Mouse (Mus musculus): Measurements from ENCODE around the gene Ephb1.
A peak's percentile ranks its signal among the peaks of the same experiment; 100 is the strongest.

The Ephb1 gene

DNA sequence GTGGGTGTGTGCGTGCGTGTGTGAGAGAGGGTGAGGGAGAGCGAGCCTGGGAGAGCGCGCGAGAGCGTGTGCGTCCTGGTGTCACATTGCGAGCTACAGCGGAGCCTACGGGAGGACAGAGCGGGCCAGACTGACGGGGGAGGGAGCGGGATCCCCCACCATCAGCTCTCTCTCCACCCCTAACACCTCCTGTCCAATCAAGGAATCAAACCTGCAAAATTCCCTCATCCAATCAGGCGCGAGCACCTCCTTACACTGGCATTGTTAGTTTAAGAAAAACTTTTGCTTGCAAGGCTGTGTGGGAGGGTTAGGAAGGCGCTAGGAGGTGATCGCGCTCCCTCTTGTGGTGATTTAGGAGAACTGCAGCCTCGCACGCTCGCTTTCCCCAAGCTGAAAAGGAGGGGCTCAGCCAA lies at the start of gene Ephb1:
TSS of gene Ephb1 (minus strand) at position 133 of the 413 bp plus-strand sequence.
- peak; percentile 6 for DNase-seq (ENCODE audit: low spot score)

DNA sequence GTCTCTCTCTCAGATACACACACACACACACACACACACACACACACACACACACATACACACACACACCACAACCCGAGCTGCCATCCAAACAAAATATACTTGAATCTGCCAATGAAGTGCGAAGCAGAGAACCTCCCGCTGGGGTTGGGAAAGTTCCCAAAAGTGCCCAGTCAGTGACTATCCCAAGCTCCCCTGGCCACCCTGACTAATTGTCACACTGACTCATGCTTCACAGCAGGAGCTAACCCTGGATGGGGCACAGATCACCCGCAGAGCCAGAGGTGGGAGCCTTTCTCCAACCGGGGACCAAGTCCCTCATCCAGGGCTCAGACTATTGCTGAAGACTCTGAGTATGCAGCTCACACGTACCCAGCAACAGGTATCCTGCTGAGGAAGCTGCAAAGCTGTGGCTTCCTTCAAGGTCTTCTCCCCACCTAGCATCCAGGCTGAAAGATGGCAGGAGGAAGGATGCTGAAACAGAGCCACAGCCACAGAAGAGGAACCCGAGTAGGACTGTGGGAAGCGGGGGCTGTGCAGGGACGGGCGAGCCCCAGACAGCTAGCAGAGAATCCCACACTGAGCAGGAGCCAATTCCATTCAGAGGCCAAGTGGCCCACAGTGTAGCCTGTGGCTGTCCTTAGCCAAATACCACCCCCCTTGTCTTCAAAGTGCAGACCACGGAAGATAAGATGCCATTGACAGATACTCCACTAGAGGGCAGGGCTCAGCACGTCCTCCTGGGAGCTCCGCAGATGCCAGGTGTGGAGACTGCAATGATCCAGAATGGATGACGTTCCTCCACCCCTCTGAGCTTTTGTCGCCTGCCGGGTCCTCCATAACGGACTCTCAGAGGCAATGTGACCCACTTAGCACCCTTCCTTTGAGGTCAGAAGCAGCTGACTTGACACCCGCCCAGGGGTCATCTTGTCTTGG lies 48.9 kb upstream of the Ephb1 start:
- no peak for DNase-seq (ENCODE audit: low spot score)

DNA sequence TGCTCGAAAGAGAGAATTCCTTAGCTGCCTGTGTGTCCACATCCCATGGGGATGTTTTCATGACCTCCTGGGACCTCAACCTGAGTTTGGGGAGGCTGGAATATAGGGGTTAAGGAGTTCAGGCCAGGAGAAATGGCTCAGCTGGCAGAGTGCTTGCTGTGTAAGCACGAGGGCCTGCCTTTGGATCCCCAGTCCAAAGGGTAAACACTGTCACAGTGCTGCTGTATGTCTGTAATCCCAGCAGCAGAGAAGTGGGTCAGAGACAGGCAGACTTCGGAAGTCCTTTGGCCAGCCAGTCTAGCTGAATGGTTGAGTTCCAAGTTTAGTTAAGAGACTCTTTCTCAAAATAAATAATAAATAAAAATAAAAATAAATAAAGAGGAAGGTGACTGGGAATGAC lies 48.2 kb upstream of the Ephb1 start:
- DNase-seq (ENCODE audit: low spot score) = no peak

DNA sequence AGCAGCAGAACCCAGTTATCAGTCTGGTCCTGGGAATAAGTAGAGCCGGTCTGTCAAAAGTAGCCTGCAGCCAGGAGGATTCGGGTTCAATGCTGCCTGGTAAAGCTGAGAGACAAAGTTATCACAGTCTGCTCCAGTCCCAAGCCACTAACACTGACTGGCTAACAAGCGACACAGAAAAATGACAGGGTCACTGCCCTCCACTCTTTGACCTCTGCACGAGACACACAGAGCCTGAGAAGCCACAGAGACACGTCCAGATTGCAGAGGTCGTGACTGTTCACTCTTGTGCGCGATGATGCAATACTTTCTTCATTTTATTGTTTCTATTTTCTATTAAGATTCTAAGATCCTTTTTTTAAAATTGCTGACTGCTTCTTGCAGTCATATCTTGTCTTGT lies 33.8 kb upstream of the Ephb1 start:
- no peak for DNase-seq (ENCODE audit: low spot score)

DNA sequence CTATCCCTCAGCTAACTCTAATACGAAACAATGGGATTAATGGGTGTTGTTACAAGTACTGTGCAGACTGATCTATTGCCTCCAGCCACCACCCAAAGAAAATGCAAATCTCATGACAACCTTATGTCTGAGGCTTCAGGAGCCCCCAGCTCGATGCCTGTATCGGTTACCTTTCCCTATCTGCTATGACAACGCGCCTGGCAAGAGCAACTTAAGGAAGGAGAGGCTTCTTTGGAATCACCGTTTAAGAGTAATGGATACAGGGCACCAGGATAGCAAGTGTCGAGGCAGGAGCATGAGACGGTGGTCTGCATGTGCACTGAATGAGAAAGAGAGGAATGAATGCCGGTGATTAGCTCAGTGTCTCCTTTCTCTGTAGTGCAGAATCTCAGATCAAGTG lies 32.3 kb upstream of the Ephb1 start:
- DNase-seq (ENCODE audit: low spot score) = no peak

DNA sequence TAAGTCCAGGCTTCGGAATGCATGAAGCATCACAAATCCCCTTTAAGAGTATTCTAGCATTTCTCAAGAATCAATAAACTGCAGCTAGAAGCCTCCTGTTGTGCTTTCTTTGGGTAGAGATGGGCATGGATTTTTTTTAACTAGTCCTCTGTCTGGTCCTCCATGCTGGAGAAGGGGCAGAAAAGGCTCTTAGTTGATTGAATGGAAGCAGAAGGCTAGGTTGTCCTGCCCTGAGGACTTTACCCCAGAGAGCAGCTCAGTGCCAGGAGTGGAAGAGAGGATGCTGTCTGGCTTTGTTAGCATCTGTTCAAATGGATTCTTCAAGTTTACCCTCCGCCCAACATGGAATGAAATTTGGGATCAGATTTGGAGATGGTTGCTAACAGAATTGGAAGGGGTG lies 25.7 kb upstream of the Ephb1 start:
- DNase-seq (ENCODE audit: low spot score) = no peak

DNA sequence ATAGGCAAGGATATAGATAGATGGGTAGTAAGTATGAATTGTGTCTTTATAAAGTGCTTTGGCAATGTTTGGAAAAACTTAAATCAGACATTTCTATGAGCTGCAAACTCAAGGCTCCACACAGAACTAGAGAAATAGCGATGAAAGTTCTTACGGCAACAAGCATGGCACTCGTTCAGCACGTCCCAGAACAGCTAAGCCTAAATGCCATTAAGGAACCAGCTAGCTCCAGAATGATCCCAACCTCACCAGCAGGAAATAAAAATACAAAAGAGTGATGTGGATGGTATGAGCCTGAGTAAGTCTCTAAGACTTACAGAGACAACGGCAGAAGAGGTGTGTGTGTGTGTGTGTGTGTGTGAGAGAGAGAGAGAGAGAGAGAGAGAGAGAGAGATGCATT lies 20.2 kb upstream of the Ephb1 start:
- no peak for DNase-seq (ENCODE audit: low spot score)

DNA sequence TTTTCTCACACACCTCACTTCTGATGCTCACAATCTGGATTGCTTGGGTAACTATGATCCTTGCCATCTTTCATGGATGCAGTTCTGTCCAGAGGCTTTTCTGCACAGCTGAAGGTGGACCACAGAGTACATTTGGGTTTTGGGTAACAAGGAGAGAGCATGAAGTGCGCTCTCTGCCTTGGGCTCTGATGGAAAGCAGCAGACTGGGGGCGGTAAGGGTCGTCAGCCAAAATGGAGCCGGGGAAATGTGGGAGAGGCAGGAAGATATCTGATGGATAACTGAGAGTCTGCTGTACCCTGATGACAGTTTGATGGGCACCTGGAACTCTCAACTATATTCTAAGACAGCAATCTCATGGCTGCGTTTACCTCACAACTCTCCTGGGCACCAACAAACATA lies 19.4 kb upstream of the Ephb1 start:
- no peak for DNase-seq (ENCODE audit: low spot score)

DNA sequence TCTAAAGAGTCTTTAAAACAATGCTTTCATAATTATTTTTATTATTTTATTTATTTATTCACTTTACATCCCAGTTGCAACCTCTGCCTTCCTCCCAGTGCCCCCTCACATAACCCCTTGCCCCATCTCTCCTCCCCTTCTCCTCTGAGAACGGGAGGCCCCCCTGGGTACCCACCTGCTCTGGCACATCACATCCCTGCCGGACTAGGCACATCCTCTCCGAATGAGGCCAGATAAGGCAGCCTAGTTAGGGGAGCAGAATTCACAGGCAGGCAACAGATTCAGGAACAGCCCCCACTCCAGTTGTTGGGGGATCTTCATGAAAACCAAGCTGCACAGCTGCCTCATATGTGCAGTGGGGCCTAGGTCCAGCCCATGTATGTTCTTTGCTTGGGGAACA lies 17.4 kb upstream of the Ephb1 start:
- no peak for DNase-seq (ENCODE audit: low spot score)

DNA sequence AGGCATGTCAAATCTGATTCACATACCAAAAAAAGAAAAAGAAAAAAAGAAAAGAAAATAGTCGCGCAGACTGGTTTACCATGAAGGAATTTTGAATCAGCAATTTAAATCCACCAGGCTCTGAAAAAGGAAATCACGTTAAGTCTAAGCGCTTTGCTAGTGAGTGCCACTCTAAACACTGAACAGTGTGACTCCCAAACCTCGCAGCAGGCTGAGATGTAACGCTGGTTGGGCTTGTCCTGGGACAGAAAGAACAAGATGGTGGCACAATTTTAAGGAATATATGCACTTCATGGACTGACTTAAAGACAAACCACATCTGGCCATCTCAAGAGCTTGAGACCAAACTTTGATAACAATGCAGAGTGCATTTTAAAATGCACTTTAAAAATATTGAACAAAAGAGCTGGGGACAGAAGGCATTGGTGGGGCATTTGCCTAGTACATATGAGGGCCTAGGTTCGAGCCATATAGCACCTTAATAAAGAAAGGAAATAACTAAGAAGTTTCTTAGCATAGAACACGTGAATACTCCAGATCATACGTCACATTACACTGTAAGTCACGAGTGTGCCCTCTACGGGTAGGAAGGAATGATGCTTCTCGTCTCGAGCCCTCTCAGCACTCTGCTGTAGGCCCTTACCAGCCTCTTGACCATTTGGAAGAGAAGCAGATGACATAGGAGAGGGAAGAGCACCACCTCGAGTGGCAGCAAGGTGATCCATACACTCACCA lies 16.7 kb upstream of the Ephb1 start:
- no peak for DNase-seq (ENCODE audit: low spot score)

DNA sequence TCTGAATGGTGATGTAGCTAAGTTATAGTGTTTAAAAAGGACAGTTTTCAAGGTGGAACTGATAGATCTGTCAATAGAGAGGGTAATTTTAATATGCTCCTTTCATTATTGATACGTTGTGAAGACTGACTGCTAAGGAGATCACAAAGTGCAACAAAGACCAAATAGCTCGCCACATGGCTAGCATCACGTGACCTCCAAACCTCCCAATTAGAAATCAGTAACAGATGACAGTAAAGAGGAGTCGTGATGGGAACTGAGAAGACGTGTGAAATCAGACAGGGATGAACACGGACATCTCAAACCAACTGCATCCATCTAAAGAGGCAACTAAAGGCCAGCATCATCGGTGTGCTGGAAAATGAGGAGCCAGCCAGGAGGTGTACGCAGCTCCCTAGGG lies 15.6 kb upstream of the Ephb1 start:
- no peak for DNase-seq (ENCODE audit: low spot score)

DNA sequence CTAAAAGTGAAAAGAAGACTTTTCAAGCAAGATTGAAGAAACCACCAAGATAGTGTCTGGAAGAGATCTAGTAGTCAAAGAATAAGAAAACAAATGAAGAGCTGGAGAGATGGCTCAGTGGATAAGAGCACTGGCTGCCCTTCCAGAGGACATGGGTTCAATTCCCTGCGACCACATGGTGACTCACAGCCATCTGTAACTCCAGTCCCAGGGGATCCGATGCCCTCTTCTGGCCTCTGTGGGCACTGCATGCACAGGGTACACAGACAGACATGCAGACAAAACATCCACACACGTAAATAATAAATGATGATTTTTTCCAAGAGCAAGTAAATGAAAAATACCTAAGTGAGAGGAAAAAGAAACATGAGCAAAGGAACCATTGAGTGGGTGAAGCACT lies 14.6 kb upstream of the Ephb1 start:
- no peak for DNase-seq (ENCODE audit: low spot score)

DNA sequence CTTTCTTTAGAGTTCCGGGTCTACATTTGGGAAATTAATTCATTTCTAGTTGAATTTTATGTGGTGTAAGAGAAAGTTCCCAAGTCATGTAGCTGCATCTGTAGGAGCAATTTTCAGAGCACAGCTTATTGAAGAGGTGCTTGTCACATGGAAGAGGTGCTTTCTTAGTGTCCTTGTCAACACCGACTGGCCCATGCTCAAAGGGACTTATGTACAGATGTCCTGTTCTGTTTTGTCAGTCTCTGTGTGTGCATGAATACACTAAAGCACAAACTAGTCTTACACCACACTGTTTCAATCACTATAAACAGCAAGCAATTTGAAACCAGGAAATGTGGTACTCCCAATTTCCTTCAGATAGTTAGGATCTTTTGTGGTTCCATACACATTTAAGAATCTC lies 13.3 kb upstream of the Ephb1 start:
- DNase-seq (ENCODE audit: low spot score) = no peak

DNA sequence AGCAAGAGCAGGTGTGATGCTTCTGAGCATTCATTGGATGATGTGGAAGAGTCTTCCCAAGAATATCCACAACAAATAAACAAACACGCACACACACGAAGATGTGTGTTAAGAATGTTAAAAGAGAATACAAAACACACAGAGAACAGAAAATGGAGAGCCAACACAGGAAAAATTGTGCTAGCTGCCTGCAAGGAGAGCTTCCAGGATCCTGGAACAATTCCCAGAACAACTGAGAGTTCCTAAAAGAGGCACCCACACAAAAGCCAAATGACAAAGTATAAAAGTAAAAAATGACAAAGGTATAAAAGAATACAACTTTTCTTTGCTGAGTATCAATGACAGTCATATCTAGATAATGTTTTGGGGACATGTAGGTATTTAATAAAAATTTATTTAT lies 11.0 kb upstream of the Ephb1 start:
- DNase-seq (ENCODE audit: low spot score) = no peak

DNA sequence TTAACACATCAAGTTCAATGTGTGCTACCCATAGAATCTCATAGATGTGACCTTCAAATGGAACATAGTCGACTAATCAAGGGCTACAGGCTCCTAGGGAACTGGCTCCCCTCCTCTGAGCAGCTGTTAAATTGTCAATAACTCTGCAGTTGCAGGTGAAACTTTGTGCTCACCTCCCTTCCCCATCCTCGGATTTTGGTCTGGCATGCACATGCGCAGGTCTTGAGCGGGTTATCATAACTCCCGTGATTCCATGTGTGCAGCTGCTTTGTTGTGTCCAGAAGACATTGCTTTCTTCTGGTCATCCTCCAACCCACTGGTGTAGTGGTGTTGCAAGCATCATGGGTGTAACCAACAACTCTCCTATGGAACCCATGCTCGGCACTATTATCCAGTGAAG lies 4.8 kb upstream of the Ephb1 start:
- no peak for DNase-seq (ENCODE audit: low spot score)

DNA sequence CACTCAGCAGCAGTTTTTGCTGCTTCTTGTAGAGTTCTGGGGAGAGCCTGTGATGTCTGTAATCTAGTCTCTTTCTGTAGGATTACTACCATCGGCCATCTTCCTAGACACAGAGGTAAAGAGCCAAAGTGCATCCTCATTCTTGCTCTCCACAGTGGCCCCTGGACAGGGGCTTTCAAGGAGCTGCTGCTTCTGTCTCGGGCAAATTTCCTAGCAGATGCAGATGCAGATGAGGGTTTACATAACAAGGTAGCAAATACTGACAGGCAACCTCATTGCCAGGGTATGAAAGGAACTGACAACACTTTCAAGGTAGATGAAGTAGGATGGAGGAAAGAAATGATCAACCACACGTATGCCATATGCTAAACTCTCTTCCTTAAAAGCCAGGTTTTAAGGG lies 4.2 kb upstream of the Ephb1 start:
- DNase-seq (ENCODE audit: low spot score) = no peak

DNA sequence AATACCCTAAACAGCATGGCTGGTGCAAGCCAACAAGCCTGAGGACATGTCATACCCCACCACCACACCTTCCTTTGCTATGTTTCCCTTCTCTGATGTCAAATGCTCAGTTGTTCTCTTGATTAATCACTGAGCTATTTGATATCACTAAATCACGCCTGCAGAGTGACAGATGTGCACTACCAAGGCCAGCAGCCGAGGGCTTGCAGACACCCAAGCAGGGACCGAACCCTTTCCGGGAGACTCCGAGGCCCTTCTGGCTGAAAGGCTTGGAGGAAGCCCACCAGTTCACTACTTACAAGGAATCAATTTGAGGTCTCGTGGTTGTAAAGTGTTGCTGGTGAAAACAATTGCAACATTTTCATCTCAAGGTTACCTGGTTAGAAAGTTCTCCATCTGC lies 3.5 kb upstream of the Ephb1 start:
- DNase-seq (ENCODE audit: low spot score) = no peak

DNA sequence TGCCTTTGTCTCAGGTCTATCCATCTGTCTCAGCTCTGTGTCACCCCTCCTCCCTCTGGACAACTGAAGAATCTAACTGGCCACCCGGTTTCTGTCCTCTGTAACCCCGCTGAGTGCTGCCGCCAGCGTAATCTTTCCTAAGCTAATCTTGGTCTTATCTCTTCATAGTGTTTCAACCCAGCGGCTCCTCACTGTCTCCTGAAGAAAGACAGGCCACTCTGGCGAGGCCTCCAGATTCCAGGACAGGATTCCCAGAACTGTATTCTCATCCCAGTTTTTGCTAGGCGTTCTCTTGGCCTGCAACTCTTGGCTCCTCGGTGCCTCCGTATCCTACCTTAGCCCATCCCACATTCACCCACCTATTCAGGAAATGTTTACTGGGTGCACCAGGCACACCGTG lies 2.0 kb upstream of the Ephb1 start:
- DNase-seq (ENCODE audit: low spot score) = no peak

DNA sequence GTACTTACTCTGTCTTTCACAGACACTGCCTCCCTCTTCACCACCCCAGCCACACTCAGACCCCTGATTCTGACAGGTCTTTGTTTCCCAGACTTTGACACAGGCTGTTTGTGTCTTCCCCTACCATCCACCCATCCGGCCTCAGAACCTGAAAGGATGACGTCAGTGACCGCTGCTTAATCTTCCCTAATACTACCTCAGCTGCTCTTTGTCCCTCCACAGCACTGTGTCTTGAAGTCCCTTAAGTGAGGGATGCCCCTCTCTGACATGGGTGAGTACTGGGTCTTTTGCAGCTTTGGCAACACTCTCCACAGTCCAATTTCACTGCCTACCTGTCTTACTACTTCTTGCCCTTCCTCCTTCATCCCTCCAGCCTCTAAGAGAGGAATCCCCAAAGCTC lies 1.2 kb upstream of the Ephb1 start:
- no peak for DNase-seq (ENCODE audit: low spot score)

DNA sequence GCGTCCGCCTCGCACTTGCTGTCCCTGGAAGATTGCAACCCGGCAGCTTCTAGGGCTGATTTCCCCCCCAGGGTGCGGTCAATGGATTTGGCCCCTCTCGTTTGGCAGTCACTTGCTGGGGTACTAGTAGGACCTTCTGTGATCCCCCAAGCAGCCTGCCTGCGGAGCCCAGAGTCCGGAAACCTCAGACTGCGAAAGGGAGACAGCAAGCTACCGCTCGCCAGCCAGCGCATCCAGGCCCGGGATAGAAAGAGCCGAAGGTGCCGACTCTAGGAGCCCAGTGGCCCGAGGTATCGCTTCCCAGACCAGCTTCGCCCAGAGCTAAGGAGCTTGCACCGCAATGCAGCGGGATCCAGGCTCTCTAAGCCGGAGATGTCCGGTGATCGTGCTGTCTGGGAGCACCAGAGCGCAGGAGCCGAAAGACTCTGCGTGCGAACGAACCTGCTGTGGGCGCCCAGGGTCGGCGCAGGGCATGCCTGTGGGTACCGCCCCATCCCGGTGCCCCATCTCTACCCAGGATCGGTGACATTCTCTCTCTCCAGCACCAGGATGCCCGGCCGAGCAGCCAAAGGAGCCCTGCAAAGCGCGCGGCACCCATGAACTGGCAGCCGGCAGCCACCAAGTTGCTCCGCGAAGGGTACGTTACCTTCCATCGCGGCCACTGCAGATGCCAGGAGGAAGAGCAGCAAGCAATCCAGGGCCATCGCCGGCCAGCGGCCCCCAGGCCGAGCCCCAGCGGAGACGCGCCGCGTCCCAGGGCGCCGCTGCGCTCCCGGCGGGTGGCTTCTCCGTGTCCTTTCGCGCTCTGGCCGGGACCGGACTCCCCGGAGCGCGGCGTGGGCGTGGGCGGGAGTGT lies 629 bp downstream of the Ephb1 start:
- no peak for DNase-seq (ENCODE audit: low spot score)

DNA sequence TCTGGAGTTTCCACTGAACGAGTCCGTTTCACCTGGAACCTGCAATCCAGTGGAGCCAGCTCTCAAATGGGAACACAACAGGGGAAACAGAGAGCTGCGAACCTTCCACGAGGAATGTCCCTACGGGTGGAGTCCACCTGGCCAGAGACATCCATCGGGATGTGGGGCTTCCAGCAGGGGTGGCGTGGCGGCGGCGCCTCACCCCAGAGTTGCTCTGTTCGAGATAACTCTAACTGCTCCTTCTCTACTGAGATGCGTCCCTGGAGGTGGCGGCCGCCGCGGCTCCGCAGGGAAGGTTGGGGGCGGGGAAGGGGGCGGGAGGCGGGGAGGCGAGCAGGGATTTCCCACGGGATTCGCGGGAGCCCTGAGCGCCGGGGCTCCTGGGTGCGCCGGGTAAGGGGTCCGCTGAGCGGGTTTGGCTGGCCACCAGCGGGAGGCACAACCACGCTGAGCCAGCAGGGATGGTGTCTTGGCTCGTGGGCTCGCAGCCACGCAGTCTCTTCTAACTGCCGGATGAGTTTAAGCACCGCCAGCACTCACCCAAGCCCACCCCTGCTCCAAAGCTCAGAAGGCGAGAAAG lies 1.3 kb downstream of the Ephb1 start:
- DNase-seq (ENCODE audit: low spot score) = no peak

Data from spleen, adult 12 weeks (tissue).